Mouse (Mus musculus) neutrophil, adult 59 days (primary cell): ENCODE results near the gene Wfdc6b. TPM values are rescaled to one million over a fixed set of nuclear protein-coding genes. Genes with fewer than 3 reads are reported as not detected.

Experiments
- total RNA-seq, 2 experiments: library from RNA; stranded (reverse); gene quantifications; 1 replicate in 1 of 2; 2 replicates in 1 of 2; pipeline ENCODE4 v1.2.4; 2023

The Wfdc6b gene
- not detected for total RNA-seq

GRCm38 (mm10) chr2:164613471-164613870 lies at the start of gene Wfdc6b, which contains the start of gene Wfdc8:
TSS of gene Wfdc6b (plus strand) at chr2:164613522.
TSS of gene Wfdc8 (minus strand) at chr2:164613626.

GRCm38 (mm10) chr2:164573359-164573758 lies 40.0 kb upstream of the Wfdc6b start, which contains the start of gene Spint3:
TSS of gene Spint3 (minus strand) at chr2:164573459.

GRCm38 (mm10) chr2:164585025-164585725 lies 28.1 kb upstream of the Wfdc6b start, which contains the start of gene Wfdc6a:
TSS of gene Wfdc6a (minus strand) at chr2:164585447.

GRCm38 (mm10) chr2:164593494-164593893 lies 19.8 kb upstream of the Wfdc6b start, which contains the start of gene Eppin:
TSS of gene Eppin (minus strand) at chr2:164593594.

GRCm38 (mm10) chr2:164638696-164639095 lies 25.4 kb downstream of the Wfdc6b start, which contains the start of gene Wfdc16:
TSS of gene Wfdc16 (minus strand) at chr2:164638796.

GRCm38 (mm10) chr2:164655858-164656257 lies 42.5 kb downstream of the Wfdc6b start, which contains the start of gene Wfdc10:
TSS of gene Wfdc10 (plus strand) at chr2:164656046.

GRCm38 (mm10) chr2:164656483-164656882 lies 43.2 kb downstream of the Wfdc6b start, which contains the start of gene Wfdc9:
TSS of gene Wfdc9 (minus strand) at chr2:164656583.

Other genes with a start within 250 kb of the Wfdc6b start
- gene Slpi, start 224.4 kb upstream of the Wfdc6b start, total RNA-seq: 100 to 1,000 TPM; 591 to 696 TPM
- not detected for gene Rbpjl, start 210.4 kb upstream of the Wfdc6b start, total RNA-seq
- gene Matn4, start 208.4 kb upstream of the Wfdc6b start, total RNA-seq: not detected
- gene Sdc4, start 169.6 kb upstream of the Wfdc6b start, total RNA-seq: 1 to 10 TPM; 2.4 to 3.9 TPM
- gene Sys1, start 156.6 kb upstream of the Wfdc6b start, total RNA-seq: 10 to 100 TPM; 28.4 to 36.4 TPM
- 1 to 10 TPM in 1 of 2 experiments, under 1 TPM in 1; 0.97 to 3.1 TPM for gene Gm20458, start 152.6 kb upstream of the Wfdc6b start, total RNA-seq
- not detected for gene Trp53tg5, start 139.8 kb upstream of the Wfdc6b start, total RNA-seq
- gene Dbndd2, start 127.4 kb upstream of the Wfdc6b start, total RNA-seq: 1 to 10 TPM; 1.0 to 2.2 TPM
- 10 to 100 TPM; 45.7 to 55.1 TPM for gene Pigt, start 116.0 kb upstream of the Wfdc6b start, total RNA-seq
- gene Wfdc2, start 51.1 kb upstream of the Wfdc6b start, total RNA-seq: not detected
- not detected for gene Spint3, start 40.1 kb upstream of the Wfdc6b start, total RNA-seq
- not detected for gene Wfdc6a, start 28.1 kb upstream of the Wfdc6b start, total RNA-seq
- not detected for gene Eppin, start 19.9 kb upstream of the Wfdc6b start, total RNA-seq
- not detected for gene Wfdc8, start 104 bp downstream of the Wfdc6b start, total RNA-seq
- gene Wfdc16, start 25.3 kb downstream of the Wfdc6b start, total RNA-seq: not detected
- 10 to 100 TPM in 1 of 2 experiments, 1 to 10 TPM in 1; 8.8 to 13.0 TPM for gene Wfdc10, start 42.5 kb downstream of the Wfdc6b start, total RNA-seq
- gene Wfdc9, start 43.1 kb downstream of the Wfdc6b start, total RNA-seq: not detected
- gene Wfdc11, start 60.6 kb downstream of the Wfdc6b start, total RNA-seq: not detected
- gene Wfdc13, start 71.6 kb downstream of the Wfdc6b start, total RNA-seq: not detected
- not detected for gene Spint4, start 85.0 kb downstream of the Wfdc6b start, total RNA-seq
- not detected for gene Spint5, start 101.8 kb downstream of the Wfdc6b start, total RNA-seq
- not detected for gene Wfdc3, start 132.4 kb downstream of the Wfdc6b start, total RNA-seq
- 10 to 100 TPM; 32.0 to 40.8 TPM for gene Dnttip1, start 132.5 kb downstream of the Wfdc6b start, total RNA-seq
- gene Ube2c, start 156.4 kb downstream of the Wfdc6b start, total RNA-seq: 100 to 1,000 TPM; 109 to 112 TPM
- not detected for gene Tnnc2, start 166.4 kb downstream of the Wfdc6b start, total RNA-seq
- gene Snx21, start 172.3 kb downstream of the Wfdc6b start, total RNA-seq: 1 to 10 TPM; 2.9 to 3.7 TPM
- gene Acot8, start 191.4 kb downstream of the Wfdc6b start, total RNA-seq: 10 to 100 TPM; 47.9 to 53.1 TPM
- gene Zswim3, start 191.6 kb downstream of the Wfdc6b start, total RNA-seq: 1 to 10 TPM; 3.1 to 3.2 TPM
- 1 to 10 TPM; 3.2 to 5.0 TPM for gene Zswim1, start 209.2 kb downstream of the Wfdc6b start, total RNA-seq
- not detected for gene Spata25, start 215.0 kb downstream of the Wfdc6b start, total RNA-seq
- 100 to 1,000 TPM; 141 to 211 TPM for gene Ctsa, start 219.4 kb downstream of the Wfdc6b start, total RNA-seq
- gene Neurl2, start 219.9 kb downstream of the Wfdc6b start, total RNA-seq: 1 to 10 TPM; 1.7 to 3.7 TPM
- gene Pltp, start 244.2 kb downstream of the Wfdc6b start, total RNA-seq: 1 to 10 TPM; 5.4 to 5.7 TPM